Mouse (Mus musculus) liver, postnatal 0 days (tissue): ENCODE measurements at regions not wholly inside any gene's neighbourhood (a gene's known extent, or its start where the extent isn't known, plus 50 kb on each side); places are given as distances from the start of the nearest gene placed in this dataset.

Experiments used
- ATAC-seq: fragments of 200-750 bp; cut with Nextera tagmentation; 2 replicates; pipeline ENCODE4 v1.8.0; 2017; ENCODE audit warnings: mild to moderate bottlenecking, moderate library complexity
- DNase-seq: peaks from one replicate; pipeline ENCODE4 v3.0.0-alpha.2; 2016
- H3K27ac ChIP-seq: fragments of 300-500 bp; sonication (generic); 2 replicates; pipeline ENCODE4 v1.5.1; 2014; ENCODE audit warnings: antibody characterized with exemption, moderate library complexity, mild to moderate bottlenecking, low read depth
- H3K27me3 ChIP-seq: fragments of 300-500 bp; sonication (generic); 2 replicates; pipeline ENCODE4 v1.6.1; 2014; ENCODE audit warnings: low read length, control low read depth, mixed read lengths; ENCODE audit not compliant: insufficient read depth
- H3K36me3 ChIP-seq: fragments of 300-500 bp; sonication (generic); replicated peaks from 2 replicates; pipeline ENCODE4 v1.6.1; 2014; ENCODE audit warnings: mild to moderate bottlenecking, control low read depth, low read length, moderate library complexity, mixed read lengths; ENCODE audit not compliant: insufficient read depth
- H3K4me1 ChIP-seq: fragments of 300-500 bp; sonication (generic); 2 replicates; pipeline ENCODE4 v1.6.1; 2014; ENCODE audit warnings: antibody characterized with exemption, mild to moderate bottlenecking, control low read depth; ENCODE audit not compliant: insufficient read depth
- H3K4me2 ChIP-seq: fragments of 300-500 bp; sonication (generic); 2 replicates; pipeline ENCODE4 v1.6.1; 2014; ENCODE audit warnings: low read depth, mild to moderate bottlenecking, low read length, moderate library complexity, mixed read lengths
- H3K4me3 ChIP-seq: fragments of 300-500 bp; sonication (generic); 2 replicates; pipeline ENCODE4 v1.5.1; 2014; ENCODE audit warnings: low read depth, low read length
- H3K9ac ChIP-seq: fragments of 300-500 bp; sonication (generic); replicated peaks from 2 replicates; pipeline ENCODE4 v1.6.1; 2014; ENCODE audit warnings: mild to moderate bottlenecking, moderate library complexity
- H3K9me3 ChIP-seq: fragments of 300-500 bp; sonication (generic); 2 replicates; pipeline ENCODE4 v1.6.1; 2016; ENCODE audit warnings: mild to moderate bottlenecking, control low read depth, low read length, mixed read lengths
- CTCF ChIP-seq: sonication (generic); IDR thresholded peaks from 2 replicates; pipeline ENCODE4 v1.5.1; 2016; ENCODE audit warnings: antibody characterized with exemption, low read depth
- EP300 ChIP-seq: IDR thresholded peaks from 2 replicates; pipeline ENCODE4 v1.6.1; 2016; ENCODE audit warnings: antibody characterized with exemption, low read depth, mild to moderate bottlenecking
- WGBS: fragments of 180-500 bp; shearing (Covaris S2); extraction: QIAGEN DNeasy Blood & Tissue Kit; methylation state at CpG from one replicate; pipeline ENCODE4 v1.1.7; 2014; ENCODE audit not compliant: insufficient replicate concordance; 5-methylcytosine and 5-hydroxymethylcytosine counted together

DNA sequence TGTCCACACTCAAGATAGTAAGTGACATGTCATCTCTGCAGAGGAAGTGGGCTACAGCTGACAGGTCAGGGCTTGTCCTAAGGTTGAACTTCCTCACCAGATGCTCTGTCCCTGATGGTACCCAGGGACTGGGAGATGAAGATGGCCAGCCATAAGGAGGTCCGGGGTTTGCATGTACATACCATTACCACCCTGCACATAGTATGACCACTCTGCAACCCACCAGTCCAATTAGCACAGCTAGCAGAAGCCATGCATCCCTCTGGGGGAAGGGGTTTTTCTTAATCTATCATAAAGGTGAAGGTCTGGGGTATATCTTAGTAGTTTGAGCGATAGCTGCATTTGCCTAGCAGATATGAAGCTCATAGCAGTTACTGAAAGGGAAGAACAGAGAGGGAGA is 298.3 kb downstream of the Sox9 start:
- no peaks in the 10 kb centered on the region for H3K27me3 ChIP-seq
- no peak for DNase-seq
- no peak for TF ChIP-seq EP300
- TF ChIP-seq CTCF: no peak
- no peak for ATAC-seq
- H3K27ac ChIP-seq: no peak overlapping the region
- H3K9me3 ChIP-seq: 0 out of 2 replicates have a peak, but pooled peaks cover 2% of the 10 kb centered on the region
- no peaks in the 10 kb centered on the region for H3K36me3 ChIP-seq
- no peak overlapping the region for H3K9ac ChIP-seq
- WGBS: 78% methylated on average over 2 of the region's 2 CpGs
- H3K4me3 ChIP-seq: no peak overlapping the region
- H3K4me1 ChIP-seq: no peaks in the 10 kb centered on the region
- H3K4me2 ChIP-seq: no peak overlapping the region

DNA sequence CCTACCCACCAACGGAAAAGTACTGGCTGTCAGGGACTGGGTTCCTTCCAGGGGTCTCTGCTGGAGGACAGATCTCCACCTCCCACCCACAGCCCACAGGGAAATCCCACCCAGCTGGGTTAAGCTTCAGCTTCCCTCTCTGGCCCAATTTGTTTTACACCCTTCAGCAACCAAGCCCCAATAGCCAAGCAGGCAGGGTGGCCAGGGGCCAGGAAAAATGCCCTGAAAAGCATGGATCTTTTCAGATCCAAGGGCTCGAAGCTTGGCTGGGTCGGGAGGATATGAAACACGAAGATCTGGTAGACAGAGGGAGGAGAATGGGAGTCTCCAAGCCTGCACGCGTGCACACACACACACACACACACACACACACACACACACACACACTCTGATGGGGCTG is 302.4 kb downstream of the Sox9 start:
- Histone ChIP-seq H3K9me3 (no peaks in the 10 kb centered on the region), H3K4me2 (no peak overlapping the region), H3K27ac (no peak overlapping the region), H3K36me3 (no peaks in the 10 kb centered on the region), H3K4me1 (no peaks in the 10 kb centered on the region; the same call in 1 of the 2 replicates), H3K9ac (no peak overlapping the region), H3K4me3 (no peak overlapping the region), H3K27me3 (no peaks in the 10 kb centered on the region)
- 83% methylated on average over 6 of the region's 6 CpGs for WGBS
- DNase-seq (no peak), ATAC-seq (no peak)
- TF ChIP-seq CTCF: no peak
- TF ChIP-seq EP300: no peak

DNA sequence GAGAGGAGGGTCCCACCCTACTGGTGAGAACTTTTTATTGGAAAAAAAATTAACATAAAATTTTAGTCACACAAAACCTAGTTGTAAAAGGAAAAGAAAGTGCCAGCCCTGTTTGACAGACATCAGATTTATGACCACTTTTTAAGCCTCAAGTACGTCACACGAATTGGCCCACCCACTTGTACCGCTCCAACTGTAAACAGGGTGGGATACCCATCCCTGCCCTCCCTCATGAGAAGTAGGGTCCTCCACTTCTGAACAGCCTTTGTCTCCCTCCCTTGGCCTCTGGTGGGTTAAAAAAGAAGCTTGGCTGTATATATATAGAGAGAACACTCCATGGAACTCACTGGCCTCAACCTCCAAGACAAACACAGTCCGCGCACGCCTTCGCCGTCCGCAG is 303.5 kb downstream of the Sox9 start:
- Histone ChIP-seq H3K4me1 (peaks cover 3% of the 10 kb centered on the region; the same call in 1 of the 2 replicates), H3K9ac (no peak overlapping the region), H3K4me2 (no peak overlapping the region), H3K27ac (no peak overlapping the region), H3K4me3 (no peak overlapping the region), H3K27me3 (no peaks in the 10 kb centered on the region), H3K9me3 (no peaks in the 10 kb centered on the region), H3K36me3 (no peaks in the 10 kb centered on the region)
- DNase-seq (no peak), ATAC-seq (no peak)
- no peak for TF ChIP-seq CTCF
- no peak for TF ChIP-seq EP300
- WGBS: 76% methylated on average over 9 of the region's 9 CpGs

DNA sequence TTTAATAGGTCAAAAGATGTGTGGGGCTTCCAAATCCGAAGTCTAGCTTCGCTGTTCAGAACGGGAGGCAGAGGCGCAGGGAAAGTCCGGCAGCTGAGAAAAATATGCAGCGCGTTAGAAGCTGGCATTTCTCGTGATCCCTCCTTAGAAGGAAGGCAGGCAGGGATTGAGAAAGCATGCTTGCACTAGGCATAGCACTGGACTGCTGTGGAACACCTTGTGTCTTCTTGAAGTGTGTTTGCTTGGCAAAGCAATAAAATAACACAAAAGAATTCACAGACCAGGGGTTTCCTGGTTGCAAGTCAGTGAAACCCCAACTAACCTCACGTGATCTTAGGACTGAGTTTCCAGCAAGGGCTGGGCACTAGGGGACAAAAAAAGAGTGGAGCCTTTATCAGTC is 305.1 kb downstream of the Sox9 start:
- no peak overlapping the region for H3K27ac ChIP-seq
- no peaks in the 10 kb centered on the region for H3K9me3 ChIP-seq
- no peak for ATAC-seq
- no peaks in the 10 kb centered on the region for H3K36me3 ChIP-seq
- H3K4me2 ChIP-seq: no peak overlapping the region
- no peak overlapping the region for H3K4me3 ChIP-seq
- H3K9ac ChIP-seq: no peak overlapping the region
- TF ChIP-seq CTCF (no peak), EP300 (no peak)
- no peaks in the 10 kb centered on the region for H3K27me3 ChIP-seq
- H3K4me1 ChIP-seq: peaks cover 3% of the 10 kb centered on the region; the same call in 1 of the 2 replicates
- no peak for DNase-seq
- WGBS: 62% methylated on average over 9 of the region's 9 CpGs

DNA sequence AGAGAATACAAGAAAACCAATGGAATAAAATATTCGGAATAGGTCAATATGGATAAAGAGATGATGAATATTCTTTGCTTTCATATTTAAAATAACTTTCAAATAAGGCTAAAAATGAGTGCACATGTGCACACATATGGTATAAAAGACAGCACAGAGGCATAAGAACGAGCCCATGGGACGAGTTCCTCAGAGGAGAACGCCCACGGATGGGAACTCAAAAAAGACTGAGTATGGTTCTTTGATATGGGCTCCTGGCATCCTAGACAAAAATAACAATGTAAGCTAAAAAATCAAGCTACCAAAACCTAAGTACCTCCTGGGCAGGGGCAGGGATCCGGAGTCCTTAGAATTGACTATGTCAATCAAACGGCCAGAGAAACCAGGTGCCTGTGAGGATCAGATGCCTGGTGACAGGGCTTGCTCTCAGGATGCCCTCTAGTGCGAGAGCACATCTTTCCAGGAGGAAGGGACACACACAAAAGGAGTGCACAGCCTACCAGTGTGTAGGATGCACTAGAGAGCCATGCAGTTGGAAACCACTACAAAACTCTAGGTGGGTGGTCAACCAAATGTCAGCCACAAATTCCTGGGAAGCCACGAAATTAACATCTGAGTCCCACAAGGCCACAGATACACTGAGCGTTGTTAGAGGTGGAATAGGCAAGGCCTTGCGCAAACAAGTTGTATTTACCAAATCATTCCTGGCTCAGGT is 307.8 kb downstream of the Sox9 start:
- TF ChIP-seq CTCF: no peak
- TF ChIP-seq EP300: no peak
- no peak overlapping the region for H3K27ac ChIP-seq
- 74% methylated on average over 11 of the region's 11 CpGs for WGBS

DNA sequence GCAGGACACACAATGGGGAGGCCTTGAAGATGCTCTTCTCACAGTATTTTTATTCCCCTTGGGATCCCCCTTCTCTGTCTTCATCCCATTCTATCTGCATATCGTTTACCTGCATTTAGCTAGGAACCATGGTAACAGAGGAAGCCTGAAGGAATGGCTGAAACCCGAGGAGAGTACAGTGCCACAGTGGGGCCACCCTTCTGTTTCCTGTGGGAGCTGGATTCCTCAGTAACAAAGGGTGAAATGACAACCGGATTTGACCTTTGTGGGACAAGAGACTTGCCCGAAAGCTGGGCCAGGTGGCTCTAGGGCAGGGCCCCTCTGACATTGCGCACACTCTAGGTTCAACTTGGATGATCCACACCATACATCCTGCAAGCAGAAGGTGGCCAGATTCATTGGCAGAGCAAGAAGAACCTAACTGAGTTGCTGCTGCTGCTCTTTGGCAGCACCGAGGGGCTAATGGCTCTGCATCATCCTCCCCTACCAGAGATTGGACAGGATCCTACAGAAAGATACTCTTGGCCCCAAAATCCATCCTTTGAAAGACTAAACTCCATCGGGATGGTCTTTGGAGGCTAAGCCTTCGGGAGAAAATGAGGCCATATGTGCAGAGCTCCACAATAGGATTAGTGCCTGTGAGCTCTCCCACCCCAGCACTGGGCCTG is 310.0 kb downstream of the Sox9 start:
- H3K9ac ChIP-seq: no peak overlapping the region
- H3K4me2 ChIP-seq: no peak overlapping the region
- no peak for TF ChIP-seq EP300
- TF ChIP-seq CTCF: no peak
- H3K36me3 ChIP-seq: no peaks in the 10 kb centered on the region
- no peak overlapping the region for H3K4me3 ChIP-seq
- no peak for DNase-seq
- no peak for ATAC-seq
- peaks cover 3% of the 10 kb centered on the region; the same call in 1 of the 2 replicates for H3K4me1 ChIP-seq
- no peak overlapping the region for H3K27ac ChIP-seq
- 78% methylated on average over 8 of the region's 8 CpGs for WGBS
- no peaks in the 10 kb centered on the region for H3K27me3 ChIP-seq
- H3K9me3 ChIP-seq: no peaks in the 10 kb centered on the region

More for the DNA sequence above, 307.8 kb downstream of the Sox9 start:
- peaks cover 3% of the 10 kb centered on the region; the same call in 1 of the 2 replicates for H3K4me1 ChIP-seq
- H3K36me3 ChIP-seq: no peaks in the 10 kb centered on the region
- no peaks in the 10 kb centered on the region for H3K27me3 ChIP-seq
- H3K9ac ChIP-seq: no peak overlapping the region
- no peak for DNase-seq
- H3K9me3 ChIP-seq: no peaks in the 10 kb centered on the region
- H3K4me2 ChIP-seq: no peak overlapping the region
- ATAC-seq: no peak
- no peak overlapping the region for H3K4me3 ChIP-seq
